Mouse (Mus musculus) megakaryocyte, embryonic 14.5 days (primary cell): Measurements from ENCODE around the gene Coro6. TPM values are rescaled to one million over a fixed set of nuclear protein-coding genes. Genes with fewer than 3 reads are reported as not detected.
A peak's percentile ranks its signal among the peaks of the same experiment; 100 is the strongest.

ENCODE experiments used
- H3K27me3 ChIP-seq: replicated peaks from 2 replicates; pipeline ENCODE3; 2012; ENCODE audit warnings: inconsistent platforms
- H3K36me3 ChIP-seq: replicated peaks from 2 replicates; pipeline ENCODE3; 2012; ENCODE audit warnings: low read length, inconsistent platforms, mixed read lengths
- H3K4me1 ChIP-seq: 2 replicates; pipeline ENCODE4 v1.6.1; 2012; ENCODE audit warnings: inconsistent platforms
- H3K4me3 ChIP-seq: replicated peaks from 2 replicates; pipeline ENCODE3; 2012; ENCODE audit warnings: moderate library complexity, mild to moderate bottlenecking, inconsistent platforms
- H3K9me3 ChIP-seq: 2 replicates; pipeline ENCODE4 v1.6.1; 2012; ENCODE audit warnings: inconsistent platforms
- FLI1 ChIP-seq: IDR thresholded peaks from 2 replicates; pipeline ENCODE4 v1.6.1; 2012; ENCODE audit warnings: low read length, inconsistent platforms, mixed read lengths
- GATA1 ChIP-seq: IDR thresholded peaks from 3 replicates; pipeline ENCODE4 v1.6.1; 2012; ENCODE audit warnings: mixed read lengths, low read length, inconsistent platforms, borderline replicate concordance
- polyA plus RNA-seq: library from polyadenylated mRNA; stranded (reverse); fragments of >175 nt; gene quantifications from 2 replicates; pipeline ENCODE4 v1.2.3, GENCODE M21; 2012; ENCODE audit warnings: low replicate concordance; ENCODE audit not compliant: insufficient read depth

Gene Coro6
- 0.38 TPM in 1 of 2 replicates, not detected in the other for polyA plus RNA-seq

- H3K27me3 ChIP-seq = peaks cover 67% of the 10 kb centered on the region
- TF ChIP-seq FLI1 = no peak
- no peak for TF ChIP-seq GATA1
- peak within 1 kb of the TSS; percentile 92 for H3K4me3 ChIP-seq
- H3K9me3 ChIP-seq = no peaks in the 10 kb centered on the region
- H3K4me1 ChIP-seq = peaks cover 45% of the 10 kb centered on the region
- H3K36me3 ChIP-seq = peaks cover 12% of the 10 kb centered on the region
These were observed at the start of gene Coro6 for GRCm38 (mm10) chr11:77462283-77463100. TSS of gene Coro6 (plus strand) at chr11:77462411.

GRCm38 (mm10) chr11:77414141-77414839, 47.9 kb upstream of the Coro6 start:
- Histone ChIP-seq H3K4me3 (no peak overlapping the region), H3K9me3 (no peaks in the 10 kb centered on the region), H3K4me1 (peaks cover 78% of the 10 kb centered on the region), H3K36me3 (peaks cover 25% of the 10 kb centered on the region), H3K27me3 (no peaks in the 10 kb centered on the region)
- TF ChIP-seq FLI1 = no peak
- no peak for TF ChIP-seq GATA1

GRCm38 (mm10) chr11:77416212-77417000, 45.8 kb upstream of the Coro6 start:
- TF ChIP-seq GATA1 (no peak), FLI1 (no peak)
- H3K36me3 ChIP-seq = peaks cover 32% of the 10 kb centered on the region
- H3K4me3 ChIP-seq = peak overlapping the region; percentile 64
- peaks cover 62% of the 10 kb centered on the region for H3K4me1 ChIP-seq
- no peaks in the 10 kb centered on the region for H3K9me3 ChIP-seq
- H3K27me3 ChIP-seq = no peaks in the 10 kb centered on the region

- H3K27me3 ChIP-seq = no peaks in the 10 kb centered on the region
- H3K4me3 ChIP-seq = no peak overlapping the region
- no peaks in the 10 kb centered on the region for H3K9me3 ChIP-seq
- H3K36me3 ChIP-seq = peaks cover 48% of the 10 kb centered on the region
- peaks cover 59% of the 10 kb centered on the region for H3K4me1 ChIP-seq
- TF ChIP-seq FLI1 = no peak
- no peak for TF ChIP-seq GATA1
These were observed 44.2 kb upstream of the Coro6 start for GRCm38 (mm10) chr11:77418021-77418420.

GRCm38 (mm10) chr11:77423175-77423859, 38.9 kb upstream of the Coro6 start:
- Histone ChIP-seq H3K9me3 (no peaks in the 10 kb centered on the region), H3K4me3 (peak overlapping the region; percentile 73), H3K27me3 (no peaks in the 10 kb centered on the region), H3K4me1 (peaks cover 24% of the 10 kb centered on the region), H3K36me3 (peaks cover 78% of the 10 kb centered on the region)
- TF ChIP-seq FLI1 (no peak), GATA1 (no peak)

- Histone ChIP-seq H3K4me1 (peaks cover 13% of the 10 kb centered on the region), H3K9me3 (no peaks in the 10 kb centered on the region), H3K4me3 (no peak overlapping the region), H3K36me3 (peaks cover 73% of the 10 kb centered on the region), H3K27me3 (no peaks in the 10 kb centered on the region)
- TF ChIP-seq GATA1 (no peak), FLI1 (no peak)
These were observed 33.8 kb upstream of the Coro6 start for GRCm38 (mm10) chr11:77428446-77428845.

GRCm38 (mm10) chr11:77437026-77437425, 25.2 kb upstream of the Coro6 start:
- H3K4me3 ChIP-seq = no peak overlapping the region
- peaks cover 5% of the 10 kb centered on the region for H3K4me1 ChIP-seq
- H3K27me3 ChIP-seq = no peaks in the 10 kb centered on the region
- TF ChIP-seq FLI1 (no peak), GATA1 (no peak)
- no peaks in the 10 kb centered on the region for H3K9me3 ChIP-seq
- peaks cover 53% of the 10 kb centered on the region for H3K36me3 ChIP-seq

- H3K36me3 ChIP-seq = peaks cover 74% of the 10 kb centered on the region
- no peak for TF ChIP-seq GATA1
- no peak for TF ChIP-seq FLI1
- no peaks in the 10 kb centered on the region for H3K9me3 ChIP-seq
- H3K4me3 ChIP-seq = no peak overlapping the region
- no peaks in the 10 kb centered on the region for H3K27me3 ChIP-seq
- H3K4me1 ChIP-seq = peaks cover 27% of the 10 kb centered on the region
These were observed 22.1 kb upstream of the Coro6 start for GRCm38 (mm10) chr11:77440081-77440480.

- Histone ChIP-seq H3K9me3 (no peaks in the 10 kb centered on the region), H3K4me1 (peaks cover 36% of the 10 kb centered on the region), H3K36me3 (peaks cover 82% of the 10 kb centered on the region), H3K4me3 (no peak overlapping the region), H3K27me3 (no peaks in the 10 kb centered on the region)
- no peak for TF ChIP-seq GATA1
- no peak for TF ChIP-seq FLI1
These were observed 21.2 kb upstream of the Coro6 start for GRCm38 (mm10) chr11:77441020-77441419.
